Mouse (Mus musculus) limb, embryonic 11.5 days (tissue): ENCODE measurements around the gene Neu2. TPM values are rescaled to one million over a fixed set of nuclear protein-coding genes. Genes with fewer than 3 reads are reported as not detected.

Source experiments
- ATAC-seq: fragments of 200-750 bp; cut with Nextera tagmentation; 2 replicates; pipeline ENCODE4 v1.8.0; 2017; ENCODE audit warnings: low read depth; ENCODE audit not compliant: insufficient number of reproducible peaks, low FRiP score, low TSS enrichment
- DNase-seq: peaks from one replicate; pipeline ENCODE4 v3.0.0-alpha.2; 2015; ENCODE audit warnings: low spot score
- H3K27ac ChIP-seq: fragments of 300-500 bp; sonication (generic); replicated peaks from 2 replicates; pipeline ENCODE4 v1.5.1; 2014; ENCODE audit warnings: low read depth, mild to moderate bottlenecking, low read length
- H3K27me3 ChIP-seq: fragments of 300-500 bp; sonication (generic); 2 replicates; pipeline ENCODE4 v1.6.1; 2014; ENCODE audit warnings: mild to moderate bottlenecking, low read length, mixed read lengths; ENCODE audit not compliant: control insufficient read depth, insufficient read depth
- H3K36me3 ChIP-seq: fragments of 300-500 bp; sonication (generic); 2 replicates; pipeline ENCODE4 v1.6.1; 2014; ENCODE audit warnings: mild to moderate bottlenecking, low read length, moderate library complexity, mixed read lengths; ENCODE audit not compliant: control insufficient read depth, insufficient read depth
- H3K4me1 ChIP-seq: fragments of 300-500 bp; sonication (generic); 2 replicates; pipeline ENCODE4 v1.6.1; 2014; ENCODE audit warnings: low read length, mixed read lengths; ENCODE audit not compliant: control insufficient read depth, insufficient read depth
- H3K4me2 ChIP-seq: fragments of 300-500 bp; sonication (generic); 2 replicates; pipeline ENCODE4 v1.6.1; 2014; ENCODE audit warnings: low read depth, mild to moderate bottlenecking, moderate library complexity; ENCODE audit not compliant: severe bottlenecking
- H3K4me3 ChIP-seq: fragments of 300-500 bp; sonication (generic); 2 replicates; pipeline ENCODE4 v1.5.1; 2014; ENCODE audit warnings: low read depth, low read length
- H3K9ac ChIP-seq: fragments of 300-500 bp; sonication (generic); 2 replicates; pipeline ENCODE4 v1.6.1; 2014; ENCODE audit warnings: mild to moderate bottlenecking, low read length
- H3K9me3 ChIP-seq: fragments of 300-500 bp; sonication (generic); 2 replicates; pipeline ENCODE4 v1.6.1; 2016; ENCODE audit warnings: low read length; ENCODE audit not compliant: control insufficient read depth
- WGBS: fragments of 180-500 bp; shearing (Covaris S2); extraction: QIAGEN DNeasy Blood & Tissue Kit; methylation state at CpG from one replicate; pipeline ENCODE4 v1.1.7; 2014; 5-methylcytosine and 5-hydroxymethylcytosine counted together
- polyA plus RNA-seq: library from polyadenylated mRNA; unstranded; fragments of >200 nt; fragmentation: Nextera tagmentation; extraction: Ambion mirVana; gene quantifications from 2 replicates; pipeline ENCODE4 v1.2.1, GENCODE M21; 2014

The Neu2 gene
- polyA plus RNA-seq, 1 experiment from 2014 or later: not detected

DNA sequence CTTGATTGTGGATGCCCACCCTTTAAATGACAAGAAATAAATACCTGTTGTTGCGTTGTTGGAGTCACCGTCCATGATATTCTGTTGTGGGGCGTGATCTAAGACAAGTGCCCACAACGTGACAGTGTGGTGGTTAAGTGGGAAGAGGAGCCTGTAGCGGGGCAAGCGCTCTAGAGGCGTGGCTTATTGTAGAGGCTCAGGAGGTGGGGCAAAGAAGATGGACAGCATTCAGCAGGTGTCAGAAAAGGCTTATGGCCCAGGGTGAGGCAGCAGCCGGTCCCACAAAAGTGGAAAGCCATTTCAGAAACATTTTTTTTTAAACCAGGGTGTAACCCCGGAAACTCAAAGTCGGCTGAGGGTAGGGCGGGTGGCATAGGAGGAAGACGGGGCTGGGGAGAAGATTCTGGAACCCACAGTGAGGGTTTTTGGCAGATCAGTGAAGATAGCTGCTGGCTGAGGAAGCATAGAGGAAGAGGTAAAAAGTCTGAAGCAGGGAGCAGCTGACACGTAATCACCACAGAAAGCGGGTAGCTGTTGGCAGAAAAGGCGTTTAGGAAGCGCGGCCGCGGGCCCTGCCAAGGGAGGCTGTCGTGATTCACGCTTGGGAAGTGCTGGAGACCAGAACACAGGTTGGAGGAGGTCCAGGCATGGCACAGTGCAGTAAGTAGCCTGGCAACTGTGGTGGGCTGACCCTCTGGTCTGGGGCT is 97.8 kb downstream of the Neu2 start:
- Histone ChIP-seq H3K4me3 (no peak overlapping the region), H3K9ac (no peak overlapping the region), H3K36me3 (no peaks in the 10 kb centered on the region), H3K9me3 (no peaks in the 10 kb centered on the region), H3K27me3 (no peaks in the 10 kb centered on the region), H3K4me1 (no peaks in the 10 kb centered on the region), H3K27ac (no peak overlapping the region), H3K4me2 (no peak overlapping the region)
- 78% methylated on average over 21 of the region's 21 CpGs for WGBS
- no peak for DNase-seq
- ATAC-seq: no peak

DNA sequence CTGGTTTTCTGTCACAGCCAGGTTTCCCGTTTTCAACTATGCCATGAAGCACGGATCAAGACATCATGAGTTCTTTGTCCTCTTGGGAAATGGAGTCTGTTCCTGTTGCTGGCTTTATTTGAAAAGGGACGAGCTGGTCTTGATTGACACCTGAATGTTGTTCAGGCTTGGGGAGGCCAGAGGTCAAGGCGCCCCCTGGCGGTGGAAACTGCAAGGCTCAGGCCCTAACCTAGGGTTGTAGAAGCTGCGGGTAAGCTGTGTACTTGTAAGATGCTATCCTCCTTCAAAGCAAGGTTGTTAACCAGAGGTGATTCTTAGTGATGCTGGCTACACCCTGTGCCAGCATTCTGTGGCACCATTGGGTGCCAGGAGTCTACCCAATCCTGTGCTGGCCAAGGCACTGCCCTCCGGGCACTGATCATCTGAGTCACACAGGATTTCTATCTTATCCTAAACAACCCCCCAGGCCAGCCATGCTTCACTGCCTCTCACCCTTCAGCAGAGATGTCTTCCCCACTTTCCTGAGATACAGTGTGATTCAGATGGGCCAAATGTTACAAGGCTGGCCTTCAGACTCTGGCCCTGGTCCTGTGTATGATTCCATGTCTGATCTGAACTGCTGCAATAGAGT is 98.8 kb downstream of the Neu2 start:
- WGBS: 36% methylated on average over 7 of the region's 7 CpGs
- DNase-seq (peak; percentile 65), ATAC-seq (no peak)
- no peak overlapping the region for H3K9ac ChIP-seq
- H3K4me1 ChIP-seq: no peaks in the 10 kb centered on the region
- H3K9me3 ChIP-seq: no peaks in the 10 kb centered on the region
- no peak overlapping the region for H3K27ac ChIP-seq
- H3K36me3 ChIP-seq: no peaks in the 10 kb centered on the region
- H3K4me2 ChIP-seq: no peak overlapping the region
- H3K4me3 ChIP-seq: no peak overlapping the region
- no peaks in the 10 kb centered on the region for H3K27me3 ChIP-seq

DNA sequence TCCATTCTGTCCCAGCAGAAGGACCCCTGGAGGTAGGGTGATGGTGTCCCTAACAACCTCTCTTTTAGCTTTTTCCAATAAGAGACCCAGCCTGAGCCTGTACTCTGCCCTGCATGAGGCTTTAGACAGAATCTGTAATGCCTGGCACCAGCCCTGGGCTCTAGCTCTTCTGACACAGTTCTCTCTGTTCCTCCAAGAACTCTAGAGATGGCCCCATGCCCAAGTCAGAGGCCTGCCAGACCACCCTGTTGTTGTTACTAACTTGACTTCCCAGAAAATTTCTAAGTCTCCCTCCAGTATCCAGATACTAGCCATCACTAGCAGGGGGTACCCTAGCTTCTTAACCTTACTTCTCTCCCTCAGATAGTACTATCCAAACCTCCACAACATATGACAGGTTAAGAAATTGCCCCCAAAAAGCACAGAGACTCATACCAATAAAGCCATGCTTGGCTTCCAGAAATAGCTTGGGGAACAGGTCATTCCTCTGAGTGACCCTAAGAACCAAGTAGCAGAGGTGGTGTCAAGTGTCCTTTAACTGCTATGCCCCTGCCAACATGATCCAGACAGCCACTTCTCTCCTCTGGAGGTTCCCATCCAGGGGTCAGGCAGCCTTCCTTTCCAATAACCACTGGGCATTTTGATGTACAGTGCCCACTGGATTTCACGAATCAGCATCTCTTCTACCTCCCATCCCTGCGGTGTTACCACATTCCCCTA is 105.0 kb downstream of the Neu2 start:
- H3K4me3 ChIP-seq: no peak overlapping the region
- no peak overlapping the region for H3K9ac ChIP-seq
- H3K36me3 ChIP-seq: no peaks in the 10 kb centered on the region
- 93% methylated on average over 2 of the region's 2 CpGs for WGBS
- DNase-seq (no peak), ATAC-seq (no peak)
- H3K27me3 ChIP-seq: no peaks in the 10 kb centered on the region
- no peaks in the 10 kb centered on the region for H3K4me1 ChIP-seq
- H3K27ac ChIP-seq: no peak overlapping the region
- H3K9me3 ChIP-seq: no peaks in the 10 kb centered on the region
- H3K4me2 ChIP-seq: no peak overlapping the region

DNA sequence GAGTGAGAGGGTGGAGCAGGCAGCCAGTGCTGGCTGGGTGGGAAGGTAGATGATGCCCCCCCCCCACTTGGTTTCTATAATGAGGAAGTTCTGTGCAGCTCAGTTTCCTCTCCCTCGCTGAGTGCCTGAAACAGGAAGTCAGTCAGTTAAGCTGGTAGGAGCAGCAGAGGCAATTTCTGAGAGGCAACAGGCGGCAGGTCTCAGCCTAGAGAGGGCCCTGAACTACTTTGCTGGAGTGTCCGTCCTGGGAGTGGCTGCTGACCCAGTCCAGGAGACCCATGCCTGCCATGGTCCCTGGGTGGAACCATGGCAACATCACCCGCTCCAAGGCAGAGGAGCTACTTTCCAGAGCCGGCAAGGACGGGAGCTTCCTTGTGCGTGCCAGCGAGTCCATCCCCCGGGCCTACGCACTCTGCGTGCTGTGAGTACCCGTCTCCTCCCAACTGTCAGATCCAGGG is 110.6 kb downstream of the Neu2 start, which contains the start of gene Inpp5d:
Gene Inpp5d, plus strand, starts transcription at position 102 of the 458 bp plus-strand sequence.
- DNase-seq (no peak), ATAC-seq (no peak)
- no peaks in the 10 kb centered on the region for H3K36me3 ChIP-seq
- H3K4me3 ChIP-seq: no peak within 1 kb of the TSS
- H3K27ac ChIP-seq: no peak within 1 kb of the TSS
- H3K9ac ChIP-seq: no peak within 1 kb of the TSS; the same call in 1 of the 2 replicates
- 81% methylated on average over 12 of the region's 12 CpGs for WGBS
- H3K4me2 ChIP-seq: no peak within 1 kb of the TSS
- no peaks in the 10 kb centered on the region for H3K4me1 ChIP-seq
- no peaks in the 10 kb centered on the region for H3K27me3 ChIP-seq
- H3K9me3 ChIP-seq: no peaks in the 10 kb centered on the region

DNA sequence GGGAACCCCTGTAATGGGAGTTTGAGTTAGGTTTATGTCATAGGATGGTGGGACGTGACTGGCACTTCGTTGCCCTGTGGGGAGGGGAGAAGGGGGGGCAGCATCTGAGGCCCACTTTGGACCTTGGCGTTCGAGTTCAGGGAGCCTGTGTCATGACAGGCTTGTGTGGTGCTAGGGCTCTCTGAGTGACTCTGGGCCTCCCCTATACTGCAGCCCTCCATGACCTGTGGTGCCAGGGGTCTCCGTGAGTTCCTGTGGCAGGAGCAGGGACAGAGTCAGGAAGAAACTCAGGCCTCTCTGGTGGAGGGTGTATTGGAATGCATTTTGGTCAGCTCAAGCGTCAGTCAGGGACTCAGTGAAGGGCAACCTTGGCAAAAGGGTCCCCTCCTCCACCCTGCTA is 111.0 kb downstream of the Neu2 start:
- H3K27me3 ChIP-seq: no peaks in the 10 kb centered on the region
- ATAC-seq (no peak), DNase-seq (no peak)
- no peak overlapping the region for H3K27ac ChIP-seq
- no peak overlapping the region for H3K4me3 ChIP-seq
- H3K36me3 ChIP-seq: no peaks in the 10 kb centered on the region
- H3K9ac ChIP-seq: no peak overlapping the region; the same call in 1 of the 2 replicates
- no peak overlapping the region for H3K4me2 ChIP-seq
- no peaks in the 10 kb centered on the region for H3K9me3 ChIP-seq
- no peaks in the 10 kb centered on the region for H3K4me1 ChIP-seq
- 78% methylated on average over 6 of the region's 6 CpGs for WGBS

DNA sequence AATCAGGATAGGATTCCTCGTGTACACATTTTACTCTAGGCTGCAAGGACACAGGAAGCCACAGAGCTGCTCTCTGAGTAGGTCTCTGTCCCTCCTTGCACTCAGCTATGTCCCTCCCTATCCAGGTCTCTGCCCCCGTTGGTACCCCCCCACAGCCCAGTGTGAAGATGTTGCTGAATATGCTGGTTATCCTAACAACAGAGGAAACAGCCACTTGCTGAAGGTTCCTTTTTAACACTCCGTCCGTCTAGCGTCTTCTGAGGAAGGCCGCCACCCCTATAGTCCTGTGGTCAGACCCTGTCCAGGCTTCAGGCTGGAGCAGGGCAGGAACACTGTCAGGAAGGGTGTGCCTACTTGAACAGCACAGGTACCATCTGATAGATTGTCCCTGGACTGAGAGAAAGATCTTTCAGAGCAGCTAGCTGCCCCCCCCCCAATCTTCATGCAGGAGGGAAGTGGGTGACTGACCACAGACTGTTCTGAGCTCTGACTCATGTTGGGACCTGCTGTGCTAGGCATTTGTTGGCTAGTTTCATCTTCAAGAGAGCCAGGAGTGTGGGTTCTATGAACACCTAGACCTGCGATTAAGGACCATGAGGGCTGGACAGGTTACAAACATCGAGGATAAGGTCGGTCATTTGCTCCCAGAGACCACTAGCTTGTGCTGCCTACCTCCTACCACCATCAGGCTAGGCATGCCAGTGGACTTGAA is 111.6 kb downstream of the Neu2 start:
- H3K36me3 ChIP-seq: no peaks in the 10 kb centered on the region
- DNase-seq (no peak), ATAC-seq (no peak)
- no peaks in the 10 kb centered on the region for H3K9me3 ChIP-seq
- H3K4me3 ChIP-seq: no peak overlapping the region
- no peak overlapping the region for H3K9ac ChIP-seq
- no peak overlapping the region for H3K27ac ChIP-seq
- no peak overlapping the region for H3K4me2 ChIP-seq
- no peaks in the 10 kb centered on the region for H3K27me3 ChIP-seq
- no peaks in the 10 kb centered on the region for H3K4me1 ChIP-seq
- 92% methylated on average over 9 of the region's 9 CpGs for WGBS

DNA sequence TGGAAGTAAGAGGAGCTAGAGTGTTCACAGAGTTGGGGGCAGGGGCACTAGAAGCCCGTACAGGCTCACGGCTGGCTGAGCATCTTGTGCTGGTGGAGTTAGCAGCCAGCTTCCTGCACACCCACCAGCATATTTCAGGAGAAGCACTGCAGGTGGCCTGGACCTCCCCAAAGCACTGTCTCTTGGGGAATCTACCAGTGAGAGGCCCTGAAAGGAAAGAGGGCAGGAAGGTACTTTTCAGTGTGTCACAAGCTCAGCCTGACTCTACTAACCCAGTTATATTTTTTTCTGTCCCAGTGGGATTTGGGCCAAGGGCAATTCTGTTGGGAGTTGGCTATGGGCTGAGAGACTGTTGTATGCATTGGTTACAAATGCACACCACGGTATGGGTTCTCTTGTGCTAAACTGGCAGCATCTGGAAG is 112.2 kb downstream of the Neu2 start:
- WGBS: 79% methylated on average over 3 of the region's 3 CpGs
- Histone ChIP-seq H3K27me3 (no peaks in the 10 kb centered on the region), H3K9me3 (no peaks in the 10 kb centered on the region), H3K4me3 (no peak overlapping the region), H3K27ac (no peak overlapping the region), H3K36me3 (no peaks in the 10 kb centered on the region), H3K9ac (no peak overlapping the region), H3K4me1 (no peaks in the 10 kb centered on the region), H3K4me2 (no peak overlapping the region)
- no peak for DNase-seq
- no peak for ATAC-seq

DNA sequence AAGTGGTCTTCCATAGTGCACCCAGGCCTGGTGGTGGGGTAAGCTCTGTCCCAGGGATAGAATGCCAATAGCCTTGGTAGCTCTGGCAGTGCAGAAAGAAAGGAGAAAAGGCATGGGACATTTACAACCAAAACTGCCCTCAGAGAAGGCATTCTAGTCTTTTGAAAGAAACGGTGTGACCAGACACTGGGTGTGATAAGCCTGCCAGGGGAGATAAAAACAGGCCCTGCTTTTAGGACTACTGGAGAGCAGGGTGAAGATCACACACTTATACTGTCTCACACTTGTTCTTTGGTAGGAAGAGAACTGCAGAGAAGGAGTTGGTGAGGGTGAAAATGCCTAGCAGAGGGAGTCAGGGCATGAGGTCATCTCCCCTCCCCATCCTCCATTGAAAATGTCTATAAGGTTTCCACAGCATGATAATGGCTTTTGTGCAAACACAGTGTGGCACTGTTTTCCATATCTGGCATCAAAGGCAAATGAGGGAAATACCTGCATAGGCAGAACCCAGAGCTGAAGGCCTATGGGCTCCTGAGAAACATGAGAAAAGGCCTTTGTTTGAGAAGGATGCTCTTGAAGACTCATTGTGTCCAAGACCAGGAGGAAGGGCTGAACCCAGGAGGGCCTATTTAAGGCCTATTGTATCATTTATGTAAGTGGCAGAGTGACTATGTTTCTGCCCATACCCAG is 114.4 kb downstream of the Neu2 start:
- WGBS: 64% methylated on average over 1 of the region's 1 CpGs
- DNase-seq: no peak
- H3K27ac ChIP-seq: no peak overlapping the region

More for the DNA sequence above, 114.4 kb downstream of the Neu2 start:
- Histone ChIP-seq H3K27me3 (no peaks in the 10 kb centered on the region), H3K9me3 (no peaks in the 10 kb centered on the region), H3K36me3 (no peaks in the 10 kb centered on the region), H3K4me3 (no peak overlapping the region), H3K4me1 (no peaks in the 10 kb centered on the region), H3K9ac (no peak overlapping the region), H3K4me2 (no peak overlapping the region)
- no peak for ATAC-seq
